Mouse (Mus musculus): ENCODE data around the gene Opn1sw.

Opn1sw gene

GRCm38 (mm10) chr6:29388052-29388518, at the start of gene Opn1sw:
Opn1sw (minus strand) TSS chr6:29388468.
- no peak for DNase-seq (ENCODE audit: low spot score)

GRCm38 (mm10) chr6:29436461-29436934, 48.2 kb upstream of the Opn1sw start:
- no peak for DNase-seq (ENCODE audit: low spot score)

GRCm38 (mm10) chr6:29435940-29436451, 47.7 kb upstream of the Opn1sw start:
- DNase-seq (ENCODE audit: low spot score): no peak

GRCm38 (mm10) chr6:29434911-29435691, 46.8 kb upstream of the Opn1sw start:
- DNase-seq (ENCODE audit: low spot score): peak; percentile 44

GRCm38 (mm10) chr6:29433804-29434795, 45.8 kb upstream of the Opn1sw start:
- DNase-seq (ENCODE audit: low spot score): peak; percentile 34

- peak; percentile 39 for DNase-seq (ENCODE audit: low spot score)
These were observed 45.0 kb upstream of the Opn1sw start, which contains the start of gene Flnc for GRCm38 (mm10) chr6:29433038-29433803. Flnc (plus strand) TSS chr6:29433256.

GRCm38 (mm10) chr6:29432676-29433037, 44.4 kb upstream of the Opn1sw start:
- no peak for DNase-seq (ENCODE audit: low spot score)

GRCm38 (mm10) chr6:29432156-29432555, 43.9 kb upstream of the Opn1sw start:
- DNase-seq (ENCODE audit: low spot score): no peak

GRCm38 (mm10) chr6:29431473-29431872, 43.2 kb upstream of the Opn1sw start:
- DNase-seq (ENCODE audit: low spot score): no peak

- no peak for DNase-seq (ENCODE audit: low spot score)
These were observed 42.6 kb upstream of the Opn1sw start for GRCm38 (mm10) chr6:29430681-29431420.

- DNase-seq (ENCODE audit: low spot score): no peak
These were observed 39.9 kb upstream of the Opn1sw start for GRCm38 (mm10) chr6:29428171-29428570.

GRCm38 (mm10) chr6:29426331-29426730, 38.1 kb upstream of the Opn1sw start:
- no peak for DNase-seq (ENCODE audit: low spot score)

GRCm38 (mm10) chr6:29425118-29425517, 36.9 kb upstream of the Opn1sw start:
- DNase-seq (ENCODE audit: low spot score): no peak

GRCm38 (mm10) chr6:29420596-29420995, 32.3 kb upstream of the Opn1sw start:
- DNase-seq (ENCODE audit: low spot score): no peak

- DNase-seq (ENCODE audit: low spot score): no peak
These were observed 27.2 kb upstream of the Opn1sw start for GRCm38 (mm10) chr6:29415446-29415845.

GRCm38 (mm10) chr6:29406412-29406811, 18.1 kb upstream of the Opn1sw start:
- no peak for DNase-seq (ENCODE audit: low spot score)

GRCm38 (mm10) chr6:29402693-29403342, 14.6 kb upstream of the Opn1sw start:
- DNase-seq (ENCODE audit: low spot score): peak; percentile 88

- DNase-seq (ENCODE audit: low spot score): no peak
These were observed 11.6 kb upstream of the Opn1sw start for GRCm38 (mm10) chr6:29399851-29400250.

- DNase-seq (ENCODE audit: low spot score): no peak
These were observed 9.3 kb upstream of the Opn1sw start for GRCm38 (mm10) chr6:29397575-29397974.

Measured in testis, postnatal 14 days (tissue).